Mouse (Mus musculus) embryonic stem cell, embryonic (primary cell): ENCODE results near the gene Duoxa1.

ENCODE experiments used
- CTCF ChIA-PET, 4 experiments: fragments of 300-600 bp in 2 of 4; fragments of 350-600 bp in 2 of 4; sonication (Branson Sonifier 250); formaldehyde crosslinking; loops; one replicate each; lab custom pipeline; 2022; ENCODE audit warnings: inconsistent platforms in 2 of 4; lab: Charles Lee
- POLR2A ChIA-PET, 4 experiments: fragments of 300-600 bp in 2 of 4; fragments of 350-600 bp in 2 of 4; sonication (Branson Sonifier 250); formaldehyde crosslinking; loops; one replicate each; lab custom pipeline; 2022; ENCODE audit warnings: antibody characterized with exemption in 4 of 4, inconsistent platforms in 1 of 4; lab: Charles Lee

Duoxa1 gene

DNA sequence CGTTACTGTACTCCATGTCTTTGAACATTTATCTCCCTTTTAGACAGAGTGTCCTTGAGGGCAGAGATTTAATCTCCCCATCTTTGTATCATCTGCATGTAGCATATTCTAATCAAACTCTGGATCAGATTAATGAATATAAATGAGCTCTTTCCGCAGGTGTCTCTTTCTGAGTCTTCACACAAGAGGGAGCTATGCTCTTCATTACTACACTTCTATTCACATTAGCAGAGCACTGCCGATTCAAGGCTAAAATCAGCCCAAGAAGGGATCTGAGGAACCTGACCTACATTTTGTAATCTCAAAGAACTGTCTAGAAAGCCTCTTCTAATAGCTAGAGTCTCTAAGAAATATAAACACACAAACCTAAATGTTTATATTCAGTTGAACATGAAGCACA is 3.9 kb downstream of the Duoxa1 start:
- POLR2A ChIA-PET = interaction anchor here in 1 of 4 experiments (0.6 to 1.0 kb wide), 2 partner anchors 24 to 56 kb away, joined by 3 read pairs; no protein-coding TSS in a partner anchor
- CTCF ChIA-PET = interaction anchor here in 3 of 4 experiments (0.6 to 1.8 kb wide), 14 partner anchors 10 to 571 kb away, joined by 3 to 13 read pairs (median 3); partner anchors contain the start of genes Duox2 (in 1 of the 3) and Duoxa2 (in 1 of the 3)

DNA sequence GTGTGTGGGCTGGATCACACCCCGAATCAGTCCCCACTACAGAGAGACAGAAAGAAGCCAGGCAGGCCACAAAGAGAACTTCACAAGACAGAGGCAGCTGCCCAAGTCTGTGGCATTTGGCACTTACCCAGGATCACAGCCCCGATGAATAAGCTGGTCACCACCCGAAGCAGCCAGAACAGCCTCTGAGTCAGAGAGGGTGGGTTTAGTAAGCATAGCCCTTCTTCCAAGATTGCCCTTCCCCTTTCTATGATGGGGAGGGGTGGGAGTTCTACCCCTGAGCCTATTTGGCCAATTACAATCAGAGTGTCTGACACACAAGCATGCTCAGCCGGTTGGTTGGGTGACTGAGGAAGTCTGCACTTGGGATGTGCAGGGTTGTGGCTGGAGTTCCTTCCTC is 7.3 kb downstream of the Duoxa1 start:
- POLR2A ChIA-PET = no interaction called here
- CTCF ChIA-PET = no interaction called here

DNA sequence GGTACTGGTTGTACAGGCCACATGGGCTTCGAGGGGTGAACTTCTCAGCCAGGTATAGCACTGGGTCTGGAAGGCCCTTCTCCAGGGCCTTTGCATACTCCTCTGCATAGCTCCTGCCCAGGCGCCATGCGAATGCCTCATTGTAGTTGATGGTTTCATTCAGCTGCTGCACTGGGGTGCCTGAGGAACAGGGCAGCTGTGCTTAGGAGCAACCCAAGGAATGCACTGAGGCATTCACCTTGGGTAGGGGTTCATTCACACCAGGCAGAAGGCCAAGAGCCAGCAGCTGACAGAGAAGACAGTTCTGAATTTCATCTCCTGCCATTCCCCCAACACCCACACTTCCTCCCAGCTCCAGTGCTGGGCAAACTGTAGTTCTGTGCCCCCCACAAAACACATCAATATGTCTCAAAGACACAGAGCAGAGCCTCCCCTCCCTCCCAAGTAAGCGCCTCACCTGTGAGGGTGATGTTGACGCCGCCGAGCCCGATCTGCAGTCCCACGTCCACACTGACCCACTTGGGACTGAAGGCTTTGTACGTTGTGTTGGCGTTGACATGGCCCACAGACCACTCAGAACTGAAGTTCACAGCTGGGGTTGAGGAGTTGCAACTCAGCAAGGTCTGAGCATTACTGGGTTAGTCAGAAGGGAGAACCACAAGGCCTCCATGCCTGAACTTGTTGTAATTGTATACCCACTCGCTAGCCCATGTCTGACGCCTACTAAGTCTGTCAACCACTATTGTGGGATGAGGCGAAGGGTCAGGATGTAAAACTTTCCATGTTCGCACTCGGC is 8.2 kb downstream of the Duoxa1 start:
- ChIA-PET POLR2A (no interaction called here), CTCF (interaction anchor here in 2 of 4 experiments (0.6 to 1.1 kb wide), 2 partner anchors 10 to 677 kb away, joined by 3 read pairs; no protein-coding TSS in a partner anchor)

DNA sequence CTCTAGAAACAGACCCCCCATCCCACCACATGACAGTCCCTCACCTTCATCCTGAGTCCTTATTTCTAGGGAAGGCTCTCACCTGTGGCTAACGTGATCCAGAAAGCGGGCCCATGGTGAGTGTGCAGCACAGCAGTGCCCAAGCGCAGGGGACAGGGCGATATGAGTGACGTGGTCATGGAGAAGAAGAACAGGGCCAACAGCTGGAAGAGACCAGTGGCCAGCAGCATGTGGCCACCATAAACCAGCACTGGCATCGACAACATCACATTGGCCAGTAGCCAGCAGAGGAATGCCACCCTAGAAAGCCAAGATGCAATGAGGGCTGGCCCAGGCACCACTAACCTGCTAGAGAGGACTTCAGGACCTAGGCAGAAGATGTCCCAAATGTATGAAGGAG is 9.0 kb downstream of the Duoxa1 start:
- POLR2A ChIA-PET = interaction anchor here in 1 of 4 experiments (0.5 kb wide), 1 partner anchor 67 kb away, joined by 3 read pairs; no protein-coding TSS in a partner anchor
- CTCF ChIA-PET = interaction anchor here in 2 of 4 experiments (0.6 to 1.1 kb wide), 4 partner anchors 10 to 676 kb away, joined by 3 read pairs; no protein-coding TSS in a partner anchor

DNA sequence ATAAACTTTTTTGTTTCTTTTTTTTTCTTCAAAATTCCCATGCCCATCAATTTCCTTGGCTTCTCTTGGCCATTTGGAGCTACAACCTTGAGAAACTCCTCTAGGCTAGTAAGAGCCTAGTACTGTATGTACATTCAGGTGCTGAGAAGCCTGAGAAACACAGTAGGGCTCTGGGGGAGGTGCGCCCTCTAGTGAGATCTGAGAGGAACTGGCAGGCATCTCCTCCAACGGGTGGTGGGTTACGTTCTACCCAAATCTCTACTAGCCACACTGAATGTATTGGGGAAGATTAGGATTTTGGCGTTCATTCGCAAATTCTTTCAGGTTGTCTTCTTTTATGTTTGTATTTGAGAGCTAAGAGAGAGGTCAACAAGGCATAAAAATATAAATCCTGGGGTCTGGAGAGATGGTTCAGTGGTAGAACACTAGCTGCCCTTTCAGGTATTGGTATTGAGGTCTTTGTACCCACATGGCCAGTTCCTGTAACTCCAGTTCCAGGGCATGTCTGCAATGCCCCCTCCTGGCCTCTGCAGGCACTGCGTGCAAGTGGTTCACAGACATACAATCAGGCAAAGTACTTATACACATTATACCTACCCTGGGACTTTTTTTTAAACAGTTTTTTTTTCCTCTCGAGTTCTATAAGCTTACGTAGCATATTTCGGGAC is 10.8 kb downstream of the Duoxa1 start:
- ChIA-PET CTCF (interaction anchor here (0.5 to 2.6 kb wide), 37 partner anchors 8 to 675 kb away, joined by 3 to 11 read pairs (median 3); partner anchors contain the start of genes Duoxa1 (in 2 of the 4) and Duox1 (in 1 of the 4)), POLR2A (interaction anchor here (0.5 to 1.7 kb wide), 7 partner anchors 9 to 68 kb away, joined by 3 to 4 read pairs (median 4); partner anchors contain the start of gene Duoxa1 (in 1 of the 4))

DNA sequence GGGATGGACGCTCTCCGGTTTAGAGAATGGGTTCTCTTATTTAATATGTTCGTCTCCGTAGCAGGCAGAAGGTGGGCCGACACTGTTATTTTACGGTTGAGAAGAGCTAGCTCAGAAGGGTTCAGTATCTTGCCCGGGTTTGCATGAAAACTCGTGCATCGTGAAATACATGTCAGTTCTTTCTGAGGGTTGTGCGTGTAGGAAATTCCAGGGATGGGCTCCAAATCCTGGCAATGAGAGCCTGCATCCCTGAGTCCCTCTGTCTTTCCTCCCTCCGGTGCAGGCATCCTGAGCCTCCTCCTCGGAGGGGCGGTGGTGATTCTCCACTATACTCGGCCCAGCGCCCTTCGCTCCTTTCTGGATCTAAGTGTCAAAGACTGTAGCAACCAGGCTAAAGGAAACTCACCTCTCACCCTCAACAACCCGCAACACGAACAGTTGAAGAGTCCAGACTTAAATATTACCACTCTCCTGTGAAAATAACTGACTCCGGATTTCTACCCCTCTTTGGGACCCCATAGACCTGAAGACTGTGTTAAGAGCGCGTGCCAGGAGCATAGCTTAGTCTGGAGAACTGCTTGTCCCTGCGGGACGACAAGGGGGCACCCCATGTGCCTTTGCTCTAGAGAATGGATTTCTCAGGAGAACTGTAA is 11.5 kb downstream of the Duoxa1 start:
- CTCF ChIA-PET = interaction anchor here (0.6 to 2.6 kb wide), 31 partner anchors 7 to 318 kb away, joined by 3 to 11 read pairs (median 3); partner anchors contain the start of genes Duoxa1 (in 2 of the 4) and Duox1 (in 1 of the 4)
- POLR2A ChIA-PET = interaction anchor here (0.5 to 1.7 kb wide), 7 partner anchors 8 to 69 kb away, joined by 3 to 4 read pairs (median 4); partner anchors contain the start of gene Duoxa1 (in 1 of the 4)

DNA sequence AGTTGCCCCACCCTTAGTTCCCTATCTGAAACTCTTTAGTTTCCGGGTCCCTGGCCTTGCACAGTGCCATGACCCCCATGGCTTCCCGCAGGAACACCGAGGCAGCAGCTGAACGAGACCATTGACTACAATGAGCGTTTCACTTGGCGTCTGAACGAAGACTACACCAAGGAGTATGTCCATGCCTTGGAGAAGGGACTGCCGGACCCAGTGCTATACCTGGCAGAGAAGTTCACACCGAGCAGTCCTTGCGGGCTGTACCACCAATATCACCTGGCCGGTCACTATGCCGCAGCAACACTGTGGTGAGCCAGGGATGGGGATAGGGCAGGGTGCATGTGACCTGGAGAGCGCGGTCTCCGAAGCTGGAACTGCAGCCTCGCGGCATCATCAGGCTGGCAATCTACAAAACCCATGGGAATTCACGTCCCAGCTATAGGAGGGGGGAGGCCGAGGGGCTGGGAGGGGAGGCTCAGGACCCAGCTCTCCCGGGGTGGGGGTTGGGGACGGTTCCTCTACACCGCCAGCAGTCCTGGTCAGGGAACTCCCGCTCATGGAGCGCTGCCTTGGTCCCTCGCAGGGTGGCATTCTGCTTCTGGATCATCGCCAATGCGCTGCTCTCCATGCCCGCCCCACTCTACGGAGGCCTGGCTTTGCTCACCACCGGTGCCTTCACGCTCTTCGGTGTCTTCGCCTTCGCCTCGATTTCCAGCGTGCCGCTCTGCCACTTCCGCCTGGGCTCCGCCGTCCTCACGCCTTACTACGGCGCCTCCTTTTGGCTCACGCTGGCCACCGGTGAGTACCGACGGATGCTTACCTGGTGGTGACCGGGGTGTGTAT is 12.2 kb downstream of the Duoxa1 start:
- ChIA-PET CTCF (interaction anchor here in 2 of 4 experiments (0.6 to 1.7 kb wide), 3 partner anchors 10 to 317 kb away, joined by 3 to 6 read pairs (median 5); partner anchors contain the start of gene Duoxa1 (in 1 of the 2)), POLR2A (interaction anchor here in 1 of 4 experiments (0.6 kb wide), 1 partner anchor 111 kb away, joined by 3 read pairs; no protein-coding TSS in a partner anchor)

DNA sequence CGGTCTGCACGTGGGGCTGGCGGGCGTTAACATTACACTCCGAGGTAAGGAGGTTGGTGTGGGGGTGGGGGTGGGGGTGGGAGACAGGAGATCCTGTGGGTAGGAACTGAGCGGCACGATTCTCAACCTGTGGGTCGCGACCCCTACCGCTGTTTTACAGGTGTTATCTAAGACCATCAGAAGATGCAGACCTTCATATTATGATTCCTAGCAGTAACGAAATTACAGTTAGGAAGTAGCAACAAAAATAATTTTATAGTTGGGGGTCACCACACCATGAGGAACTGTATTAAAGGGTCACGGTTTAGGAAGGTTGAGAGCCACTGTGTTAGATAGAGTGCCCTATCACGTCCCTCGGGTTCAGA is 12.9 kb downstream of the Duoxa1 start:
- POLR2A ChIA-PET = interaction anchor here in 1 of 4 experiments (1.1 kb wide), 1 partner anchor 189 kb away, joined by 3 read pairs; no protein-coding TSS in a partner anchor
- CTCF ChIA-PET = no interaction called here

DNA sequence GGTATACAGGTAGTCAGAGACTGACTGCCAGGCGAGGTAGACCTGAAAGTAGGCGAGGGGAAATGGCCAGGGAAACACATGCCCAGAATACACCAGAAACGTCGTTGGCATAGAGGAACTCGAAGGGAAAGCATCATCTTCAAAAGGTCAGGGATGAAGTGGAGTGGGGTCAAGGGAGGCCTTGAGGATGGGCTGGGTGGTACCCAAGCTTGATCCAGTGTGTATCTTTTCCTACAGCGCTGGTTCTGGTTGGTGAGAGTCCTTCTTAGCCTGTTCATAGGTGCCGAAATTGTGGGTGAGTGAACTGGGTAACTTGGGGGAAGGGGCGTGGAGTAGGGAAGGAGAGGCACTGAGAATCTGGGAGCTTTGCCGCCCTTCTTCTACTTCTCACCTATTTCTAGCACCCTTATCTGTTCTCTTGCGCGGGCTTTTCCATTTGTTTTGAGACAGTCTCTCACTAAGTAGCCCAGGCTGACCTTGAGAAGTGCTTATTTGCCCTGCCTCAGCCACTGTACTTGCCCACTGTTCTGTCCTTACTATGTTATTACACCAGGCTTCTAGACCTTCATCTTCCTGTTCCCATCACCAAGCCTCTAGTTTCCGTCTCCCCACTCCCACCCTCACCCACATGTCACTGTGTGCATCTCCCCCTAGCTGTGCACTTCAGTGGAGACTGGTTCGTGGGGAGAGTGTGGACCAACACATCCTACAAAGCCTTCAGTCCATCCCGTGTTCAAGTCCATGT is 13.4 kb downstream of the Duoxa1 start:
- CTCF ChIA-PET = interaction anchor here in 1 of 4 experiments (0.6 kb wide), 1 partner anchor 11 kb away, joined by 3 read pairs; no protein-coding TSS in a partner anchor
- POLR2A ChIA-PET = interaction anchor here in 2 of 4 experiments (0.6 to 1.9 kb wide), 4 partner anchors 13 to 495 kb away, joined by 3 to 6 read pairs (median 4); partner anchors contain the start of genes Duoxa1 (in 1 of the 2) and Shf (in 1 of the 2)

DNA sequence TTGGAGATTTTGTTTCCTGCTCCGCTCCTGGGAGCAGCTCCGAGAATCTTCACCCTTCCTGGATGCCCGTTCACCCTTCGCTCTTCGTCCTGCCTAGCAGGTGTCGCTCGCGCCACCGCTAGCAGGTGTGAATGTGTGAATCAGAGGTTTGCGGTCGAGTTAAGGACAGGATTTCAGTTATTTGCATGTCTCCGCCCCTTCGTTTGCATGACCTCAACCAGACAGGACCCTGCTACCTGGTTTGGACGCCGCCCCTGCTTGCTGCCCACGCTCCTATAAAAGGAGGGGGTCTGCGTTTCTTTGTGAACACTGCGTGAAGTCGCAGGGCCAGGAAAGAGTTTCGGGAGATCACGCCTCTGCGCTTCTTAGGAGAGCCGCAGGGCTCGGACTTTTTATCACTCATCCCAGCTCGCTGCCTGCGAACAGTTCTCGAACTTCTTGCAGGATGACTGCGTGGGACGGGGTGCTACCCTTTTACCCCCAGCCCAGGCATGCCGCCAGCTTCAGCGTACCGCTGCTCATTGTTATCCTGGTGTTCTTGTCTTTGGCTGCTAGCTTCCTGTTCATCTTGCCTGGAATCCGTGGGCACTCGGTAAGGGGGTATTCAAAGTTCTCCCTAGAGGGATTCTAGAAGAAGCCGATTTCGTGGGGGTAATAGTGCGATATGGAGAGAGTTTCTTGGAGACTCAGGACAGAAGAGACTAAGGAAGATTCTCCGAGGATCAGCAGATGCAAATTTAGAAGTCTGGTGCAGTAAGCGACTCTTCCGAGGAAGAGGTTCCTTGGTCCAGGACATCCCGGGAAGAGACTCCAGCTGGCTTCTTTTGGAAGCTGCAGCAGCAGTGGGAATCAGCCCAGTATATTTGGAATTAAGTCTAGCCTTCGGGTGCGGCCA is 14.7 kb downstream of the Duoxa1 start, which contains the start of gene Duoxa2:
Gene Duoxa2, plus strand, starts transcription at position 305 of the 895 bp plus-strand sequence.
- ChIA-PET CTCF (interaction anchor here in 3 of 4 experiments (0.6 to 1.4 kb wide), 5 partner anchors 11 to 66 kb away, joined by 3 to 4 read pairs (median 3); no protein-coding TSS in a partner anchor), POLR2A (interaction anchor here in 3 of 4 experiments (0.6 to 1.9 kb wide), 6 partner anchors 13 to 269 kb away, joined by 3 to 6 read pairs (median 4); partner anchors contain the start of genes Duoxa1 (in 1 of the 3) and Shf (in 1 of the 3))

DNA sequence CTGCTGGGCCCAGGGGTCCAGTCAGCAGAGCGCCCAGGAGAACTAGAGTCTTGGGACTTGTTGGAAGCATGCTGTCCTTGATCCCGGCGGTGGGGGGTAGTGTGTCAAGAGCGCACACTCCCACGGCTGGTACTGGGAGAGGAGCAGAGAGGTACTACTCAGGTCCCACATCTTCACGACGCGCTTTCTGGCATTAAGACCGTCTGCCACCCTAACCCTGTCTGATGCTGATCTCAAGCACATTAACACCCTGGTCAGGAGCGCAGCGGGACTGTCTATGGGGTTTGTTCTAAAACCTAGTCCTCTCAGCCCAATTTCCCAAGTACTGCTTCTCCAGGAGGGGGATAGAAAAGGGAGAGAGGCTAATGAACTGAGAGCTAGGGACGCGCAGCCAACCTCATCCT is 15.4 kb downstream of the Duoxa1 start, which contains the start of gene Duox2:
Gene Duox2, minus strand, starts transcription at position 354 of the 404 bp plus-strand sequence.
- ChIA-PET POLR2A (interaction anchor here in 3 of 4 experiments (0.6 to 1.9 kb wide), 5 partner anchors 12 to 72 kb away, joined by 3 to 6 read pairs (median 3); partner anchors contain the start of gene Duoxa1 (in 1 of the 3)), CTCF (interaction anchor here in 2 of 4 experiments (1.0 to 1.4 kb wide), 3 partner anchors 12 to 67 kb away, joined by 3 read pairs; no protein-coding TSS in a partner anchor)

DNA sequence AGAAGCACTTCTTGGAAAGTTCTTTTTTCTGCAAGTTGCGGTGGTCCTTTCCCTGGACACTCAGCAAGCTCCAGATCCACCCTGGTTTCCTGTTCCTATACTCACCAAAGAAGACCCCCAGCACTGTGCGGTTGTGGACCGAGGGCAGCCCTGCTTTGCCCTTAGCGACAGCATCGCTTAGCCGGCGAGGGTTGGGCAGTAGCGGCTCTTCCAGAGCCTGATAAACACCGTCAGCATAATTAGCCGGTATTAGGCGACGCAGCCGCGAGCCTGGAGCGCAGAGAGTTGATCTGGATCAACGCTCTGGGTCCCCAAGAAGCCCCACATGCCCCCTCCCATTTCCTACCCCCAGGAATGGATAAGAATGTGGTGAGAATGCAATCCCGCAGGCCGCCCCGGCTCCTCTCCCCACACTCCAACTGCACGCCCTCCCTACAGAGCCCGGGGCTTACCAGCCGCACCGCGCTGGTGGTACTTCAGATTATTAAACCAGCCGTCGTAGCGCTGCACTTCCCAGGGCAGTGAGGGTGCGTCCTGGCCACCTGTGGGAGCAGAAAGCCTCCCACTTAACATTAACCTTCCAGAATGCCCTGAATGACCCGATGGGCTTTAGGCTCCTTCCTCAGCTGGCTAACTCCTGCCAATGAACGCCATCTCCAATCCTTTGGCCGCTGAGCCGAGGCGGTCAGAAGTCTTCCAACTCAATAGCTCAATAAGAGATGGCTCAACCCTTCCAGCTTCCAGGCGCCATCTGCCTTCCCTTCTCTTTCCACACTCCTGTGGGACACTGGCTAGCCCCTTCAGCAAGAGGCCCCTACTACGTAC is 16.0 kb downstream of the Duoxa1 start:
- POLR2A ChIA-PET = interaction anchor here in 3 of 4 experiments (0.6 to 1.3 kb wide), 4 partner anchors 11 to 73 kb away, joined by 3 to 6 read pairs (median 3); no protein-coding TSS in a partner anchor
- CTCF ChIA-PET = interaction anchor here in 1 of 4 experiments (1.1 to 1.4 kb wide), 2 partner anchors 53 to 68 kb away, joined by 3 read pairs; no protein-coding TSS in a partner anchor

DNA sequence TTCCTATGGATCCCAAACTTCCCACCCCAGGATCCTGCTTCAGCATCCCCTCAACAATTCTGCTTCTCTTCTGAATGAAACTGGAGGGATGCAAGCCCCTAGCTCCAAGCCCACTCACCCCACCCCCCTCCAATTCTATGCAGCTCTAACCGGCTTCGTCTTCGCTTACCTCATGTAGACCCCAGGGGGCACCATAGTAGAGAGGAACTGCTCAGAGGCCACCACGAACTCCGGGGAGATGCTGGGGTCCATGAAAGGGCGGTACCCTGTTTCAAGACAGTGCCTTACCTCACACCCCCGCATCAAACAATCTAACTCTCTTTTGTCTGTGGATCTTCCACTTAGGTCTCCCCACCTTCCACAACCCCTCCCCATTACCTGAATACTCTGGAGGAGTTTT is 18.6 kb downstream of the Duoxa1 start:
- ChIA-PET CTCF (interaction anchor here (0.6 to 1.2 kb wide), 12 partner anchors 8 to 512 kb away, joined by 3 to 5 read pairs (median 3); no protein-coding TSS in a partner anchor), POLR2A (interaction anchor here in 1 of 4 experiments (0.5 to 2.1 kb wide), 3 partner anchors 74 to 141 kb away, joined by 3 to 5 read pairs (median 5); partner anchors contain the start of gene Shf)
